Mouse (Mus musculus): ENCODE measurements at regions not wholly inside any gene's neighbourhood (a gene's known extent, or its start where the extent isn't known, plus 50 kb on each side); places are given as distances from the start of the nearest gene placed in this dataset.

DNA sequence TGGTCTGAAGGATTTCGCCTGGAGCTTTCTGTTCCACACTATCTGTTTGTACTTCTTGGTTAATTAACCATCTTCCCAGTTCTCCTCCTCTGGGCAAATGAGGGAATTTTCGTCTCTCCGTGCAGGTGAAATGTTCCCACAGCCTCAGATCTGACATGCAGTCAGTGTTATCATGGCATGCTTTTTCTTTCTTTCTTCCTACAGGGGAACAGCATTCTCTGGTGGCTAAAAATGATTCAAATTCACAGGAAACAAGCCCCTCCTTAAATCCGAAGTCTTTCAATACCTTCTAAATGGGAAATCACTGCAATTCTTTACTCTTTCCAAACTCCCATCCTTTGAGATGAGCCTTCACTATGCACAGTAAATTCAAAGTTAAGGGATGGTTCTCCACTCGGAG lies 429.7 kb downstream of the Sox2 start:
- TF ChIP-seq POLR2A (IDR thresholded peaks at IDR 0.05; ENCODE audit: insufficient read depth, low read length) = no peak
- no peak for TF ChIP-seq CTCF (IDR thresholded peaks at IDR 0.05; ENCODE audit: low read depth, low read length)
